Mouse (Mus musculus): ENCODE measurements around the gene Slc37a4. TPM values are rescaled to one million over a fixed set of nuclear protein-coding genes. Genes with fewer than 3 reads are reported as not detected.
A peak's percentile ranks its signal among the peaks of the same experiment; 100 is the strongest.
"Not testable (repeated sequence)": the region's sequence is repeated elsewhere in the genome, so short reads cannot be mapped to it uniquely, and the experiment has no call there.

The Slc37a4 gene
- total RNA-seq, 2 experiments from 2014 or later, result 33.5 to 35.5 TPM

DNA sequence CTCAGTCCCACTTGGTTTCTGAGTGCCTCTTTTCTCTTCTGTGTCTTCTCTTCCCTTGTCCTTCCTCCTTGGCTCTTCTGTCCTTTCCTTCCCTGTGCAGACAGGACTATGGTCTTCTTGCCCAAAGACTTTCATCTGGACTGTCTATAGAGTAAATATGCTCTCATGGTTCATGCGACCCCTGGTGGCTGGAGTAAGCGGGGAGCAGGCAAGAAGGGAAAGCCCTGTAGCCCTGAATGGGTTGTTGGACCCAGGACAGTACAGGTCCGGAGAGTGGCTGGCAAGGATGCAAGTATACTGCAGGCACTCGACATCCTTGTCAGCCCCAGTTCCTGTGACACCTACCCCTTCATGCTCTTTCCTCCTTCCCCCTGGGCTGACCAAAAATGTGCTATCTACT is 5.2 kb upstream of the Slc37a4 start:
- ATAC-seq (replicated peaks; ENCODE audit: poor library complexity, severe bottlenecking), result peak; percentile 65

DNA sequence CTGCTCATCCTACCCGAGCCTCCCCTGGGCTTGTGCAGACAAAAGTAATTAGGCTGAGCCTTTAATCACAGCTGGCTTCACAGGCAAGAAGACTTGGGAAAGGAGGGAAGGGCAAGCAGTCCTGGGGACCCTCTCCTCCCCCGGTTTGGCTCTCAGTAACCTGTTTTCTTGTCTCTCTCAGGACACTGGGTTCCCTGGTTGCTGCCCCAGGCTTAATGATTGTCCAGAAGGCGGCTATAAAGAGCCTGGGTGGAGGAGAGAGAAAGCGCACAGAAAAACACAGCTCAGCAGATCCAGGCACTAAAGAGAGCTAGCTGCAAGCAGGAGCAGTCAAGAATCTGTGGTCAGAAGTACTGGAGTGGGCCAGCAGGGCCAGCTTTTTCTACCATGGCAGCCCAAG is 1.4 kb downstream of the Slc37a4 start:
- no peak for ATAC-seq (replicated peaks; ENCODE audit: poor library complexity, severe bottlenecking)

DNA sequence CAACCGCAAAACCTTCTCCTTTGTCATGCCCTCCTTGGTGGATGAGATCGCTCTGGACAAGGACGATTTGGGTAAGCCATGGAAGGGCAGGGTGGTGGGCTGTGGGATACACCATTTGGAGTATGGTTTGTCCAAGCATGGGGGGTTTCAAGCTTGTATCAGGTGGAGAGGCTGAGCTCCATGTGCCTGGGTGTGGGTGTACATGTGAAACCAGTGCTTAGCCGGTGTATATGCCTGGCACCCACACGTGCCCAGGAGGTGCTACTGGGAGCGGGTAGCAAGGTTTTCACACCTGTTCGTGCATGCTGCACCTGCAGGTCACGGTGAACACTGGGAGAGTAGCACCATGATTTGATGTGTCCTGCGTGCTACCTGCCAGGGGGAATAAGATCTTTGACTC is 1.9 kb downstream of the Slc37a4 start:
- ATAC-seq (replicated peaks; ENCODE audit: poor library complexity, severe bottlenecking), result no peak

DNA sequence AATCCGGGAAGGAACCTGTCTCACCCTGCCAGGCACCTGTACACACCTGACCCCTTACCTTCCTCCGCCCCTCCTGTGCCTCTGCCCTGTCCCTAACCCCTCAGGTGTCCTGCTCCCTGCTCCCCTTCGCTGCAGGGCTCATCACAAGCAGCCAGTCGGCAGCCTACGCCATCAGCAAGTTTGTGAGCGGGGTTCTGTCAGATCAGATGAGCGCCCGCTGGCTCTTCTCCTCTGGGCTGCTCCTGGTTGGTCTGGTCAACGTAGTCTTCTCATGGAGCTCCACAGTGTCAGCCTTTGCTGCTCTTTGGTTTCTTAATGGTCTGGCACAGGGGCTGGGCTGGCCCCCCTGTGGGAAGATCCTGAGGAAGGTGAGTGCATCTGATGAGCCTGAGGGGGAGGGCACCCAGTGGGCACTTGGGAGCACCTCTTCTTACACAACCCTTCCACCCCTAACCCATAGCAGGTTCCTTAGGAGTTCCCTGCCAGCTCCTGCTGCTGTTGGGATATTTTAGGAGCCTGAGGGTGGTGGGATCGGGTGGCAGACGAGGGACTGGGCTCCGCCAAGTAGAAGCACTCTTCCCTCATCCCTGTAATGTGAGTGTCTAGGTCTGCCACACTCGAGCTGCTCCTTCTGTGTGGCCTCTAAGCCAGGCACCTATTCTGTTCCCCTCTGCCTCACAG is 2.6 kb downstream of the Slc37a4 start:
- no peak for ATAC-seq (replicated peaks; ENCODE audit: poor library complexity, severe bottlenecking)

DNA sequence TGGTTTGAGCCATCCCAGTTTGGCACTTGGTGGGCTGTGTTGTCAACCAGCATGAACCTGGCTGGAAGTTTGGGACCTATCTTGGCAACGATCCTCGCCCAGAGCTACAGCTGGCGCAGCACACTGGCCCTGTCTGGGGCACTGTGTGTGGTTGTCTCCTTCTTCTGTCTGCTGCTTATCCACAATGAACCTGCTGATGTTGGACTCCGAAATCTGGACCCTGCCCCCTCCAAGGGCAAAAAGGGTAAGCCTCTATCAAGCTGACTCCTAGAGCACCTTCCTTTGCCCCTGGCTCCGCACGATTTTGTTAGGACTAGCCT is 3.1 kb downstream of the Slc37a4 start:
- ATAC-seq (replicated peaks; ENCODE audit: poor library complexity, severe bottlenecking), result no peak

DNA sequence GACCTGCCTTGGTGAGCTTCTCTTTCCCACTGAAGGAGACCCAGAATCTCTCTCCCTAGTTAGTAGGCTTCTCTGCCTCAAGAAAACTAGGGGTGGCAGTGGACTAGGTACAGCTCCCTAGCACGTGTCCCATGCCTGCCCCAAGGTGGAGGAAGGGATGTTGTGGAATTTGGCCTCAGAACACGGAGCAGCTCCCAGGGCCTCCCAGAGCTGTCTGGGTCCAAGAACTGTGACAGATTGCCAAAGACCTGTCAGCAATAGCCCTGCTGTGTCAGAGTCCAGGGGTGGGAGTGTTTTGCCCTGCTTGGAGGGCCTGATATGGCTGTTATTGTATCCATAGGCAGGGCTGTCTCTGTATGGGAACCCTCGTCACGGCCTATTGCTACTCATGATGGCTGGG is 4.4 kb downstream of the Slc37a4 start:
- ATAC-seq (replicated peaks; ENCODE audit: poor library complexity, severe bottlenecking), result no peak

DNA sequence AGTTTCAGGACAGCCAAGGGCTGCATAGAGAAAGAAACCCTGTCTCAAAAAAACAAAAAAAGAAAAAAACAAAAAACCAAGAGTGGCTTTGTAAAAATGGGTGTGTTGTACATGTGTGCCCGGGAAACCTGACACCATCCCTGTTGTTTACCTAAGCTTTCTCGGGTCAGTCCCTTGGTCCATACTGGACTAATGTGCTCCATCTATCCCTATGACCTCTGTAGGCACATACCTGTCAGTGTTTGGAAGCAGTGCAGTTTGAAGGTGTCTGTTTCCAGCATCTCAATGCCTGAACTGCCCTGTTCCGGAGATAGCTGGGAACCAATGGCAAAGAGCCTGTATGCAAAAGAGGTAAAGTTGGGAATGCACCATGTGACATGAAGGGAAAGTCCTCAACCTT is 8.4 kb downstream of the Slc37a4 start:
- no peak for ATAC-seq (replicated peaks; ENCODE audit: poor library complexity, severe bottlenecking)

DNA sequence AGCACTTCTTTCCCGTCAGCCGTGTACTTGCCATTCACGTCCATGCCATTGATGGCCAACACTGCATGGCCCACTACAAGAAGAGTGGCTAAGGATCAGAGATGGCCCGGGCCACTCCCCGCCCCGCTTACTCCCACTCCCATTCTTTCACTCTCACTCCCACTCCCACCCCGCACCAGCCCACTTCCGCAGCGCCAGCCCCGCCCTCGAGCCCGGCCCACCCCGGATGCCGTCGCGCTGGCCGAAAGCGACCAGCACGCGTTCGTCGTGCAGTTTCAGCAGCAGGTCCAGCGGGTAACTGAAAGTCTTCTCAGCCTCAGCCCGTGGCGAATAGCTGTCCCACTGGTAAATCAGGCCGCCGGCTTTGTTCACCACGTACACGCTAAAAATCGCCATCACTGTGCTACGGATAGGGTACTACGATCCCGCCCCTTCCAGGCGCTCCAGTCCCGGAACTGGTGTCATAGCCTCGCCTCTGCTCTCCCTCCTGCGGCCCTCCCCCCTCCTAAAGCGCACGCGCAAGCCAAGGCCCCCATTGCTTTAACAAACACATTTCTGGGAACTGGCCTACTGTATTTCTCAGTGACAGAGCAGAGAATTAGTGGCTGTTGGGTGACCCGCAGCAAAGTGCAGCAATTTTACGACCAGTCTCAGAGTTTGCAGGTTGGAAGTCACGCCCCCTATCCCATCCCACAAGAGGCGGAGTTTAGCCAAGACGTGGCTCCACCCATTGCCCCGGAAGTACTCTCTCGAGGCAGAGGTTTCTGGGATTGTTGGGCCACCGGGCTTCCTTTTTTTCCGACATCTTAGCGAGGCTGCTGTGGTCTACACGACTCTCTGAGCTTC is 10.5 kb downstream of the Slc37a4 start, which contains the start of the genes Rps25 and Trappc4:
Gene Rps25 (plus strand): TSS at position 234 of the 846 bp plus-strand sequence.
Gene Trappc4 (minus strand): TSS at position 695 of the 846 bp plus-strand sequence.
- ATAC-seq (replicated peaks; ENCODE audit: poor library complexity, severe bottlenecking), result peak; percentile 87

DNA sequence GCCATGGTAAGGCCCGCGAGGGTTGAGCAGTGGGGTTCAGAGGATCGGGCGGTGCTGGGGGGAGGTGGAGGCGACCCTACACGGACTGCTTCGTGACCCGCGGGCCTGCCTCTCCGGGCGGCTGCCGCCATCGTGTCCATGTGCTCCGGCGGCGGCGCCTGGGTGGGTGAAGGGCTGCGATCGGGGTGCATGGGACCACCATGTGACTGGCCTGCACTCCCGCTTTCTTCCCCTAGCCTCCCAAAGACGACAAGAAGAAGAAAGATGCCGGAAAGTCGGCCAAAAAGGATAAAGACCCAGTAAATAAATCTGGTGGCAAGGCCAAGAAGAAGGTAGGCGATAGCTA is 11.1 kb downstream of the Slc37a4 start:
- no peak; the same call in 1 of the 2 replicates for ATAC-seq (replicated peaks; ENCODE audit: poor library complexity, severe bottlenecking)

DNA sequence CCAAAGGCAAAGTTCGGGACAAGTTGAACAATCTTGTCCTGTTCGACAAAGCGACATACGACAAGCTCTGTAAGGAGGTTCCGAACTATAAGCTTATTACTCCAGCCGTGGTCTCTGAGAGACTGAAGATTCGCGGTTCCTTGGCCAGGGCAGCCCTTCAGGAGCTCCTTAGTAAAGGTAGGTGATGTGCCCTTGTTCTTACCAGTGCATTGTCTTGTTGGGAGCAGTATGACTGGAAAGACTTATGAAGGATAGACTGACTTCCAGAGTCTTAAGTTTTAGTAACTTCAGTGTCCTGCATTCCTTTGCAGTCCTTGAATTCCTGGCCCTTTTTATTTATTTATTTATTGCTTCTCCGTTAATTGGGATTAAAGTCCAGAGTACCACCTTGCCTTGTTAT is 12.0 kb downstream of the Slc37a4 start:
- ATAC-seq (replicated peaks; ENCODE audit: poor library complexity, severe bottlenecking), result not testable (repeated sequence)

DNA sequence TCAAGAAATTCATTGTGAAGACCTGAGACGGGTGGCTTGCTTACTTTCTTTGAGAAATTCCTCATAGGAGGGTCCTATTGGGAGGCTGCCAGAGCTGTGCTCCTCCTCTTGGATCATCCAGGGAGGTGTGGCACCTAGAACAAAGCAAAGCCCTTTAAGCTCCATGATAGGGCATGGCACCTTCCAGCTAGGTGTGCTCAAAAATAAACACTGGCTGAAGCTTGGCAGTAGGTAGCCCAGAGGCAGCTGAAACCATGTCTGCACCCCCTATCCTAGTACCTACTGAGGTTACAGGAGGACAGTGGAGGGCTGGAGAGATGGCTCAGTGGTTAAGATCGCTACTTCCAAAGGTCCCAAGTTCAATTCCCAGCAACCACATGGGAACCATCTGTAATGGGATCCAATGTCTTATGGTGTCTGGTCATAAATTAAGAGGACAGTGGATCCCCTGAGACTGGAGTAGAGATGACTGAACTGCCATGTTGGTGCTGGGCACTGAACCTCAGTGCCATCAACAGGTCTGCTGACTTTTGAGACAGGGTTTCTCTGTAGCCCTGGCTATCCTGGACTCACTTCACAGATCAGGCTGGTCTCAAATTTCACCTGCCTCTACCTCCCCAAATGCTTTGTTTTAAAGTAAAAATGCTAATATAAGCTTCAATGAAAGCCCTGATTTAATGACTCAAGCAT is 14.1 kb downstream of the Slc37a4 start:
- ATAC-seq (replicated peaks; ENCODE audit: poor library complexity, severe bottlenecking), result no peak

DNA sequence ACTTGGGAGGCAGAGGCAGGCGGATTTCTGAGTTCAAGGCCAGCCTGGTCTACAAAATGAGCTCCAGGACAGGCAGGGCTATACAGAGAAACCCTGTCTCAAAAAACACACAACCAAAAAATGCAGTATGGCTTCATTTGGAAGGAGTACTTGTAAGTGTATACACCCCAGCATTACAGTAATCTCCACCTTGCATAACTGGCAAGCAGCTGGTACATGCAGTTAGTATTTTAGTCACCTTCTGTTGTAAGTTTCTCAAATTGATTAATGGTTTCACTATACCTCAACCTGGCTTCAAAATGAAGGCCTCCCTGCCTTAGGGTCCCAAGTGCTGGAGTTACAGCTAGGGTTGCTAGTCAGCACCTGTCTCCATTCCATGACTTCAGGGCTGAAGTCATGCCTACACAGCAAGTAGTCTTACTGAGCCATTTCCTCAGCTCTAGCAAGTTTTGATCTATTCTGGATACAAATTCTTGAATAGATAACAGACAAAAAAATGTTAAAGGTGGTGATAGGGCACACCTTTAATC is 15.0 kb downstream of the Slc37a4 start:
- no peak for ATAC-seq (replicated peaks; ENCODE audit: poor library complexity, severe bottlenecking)

DNA sequence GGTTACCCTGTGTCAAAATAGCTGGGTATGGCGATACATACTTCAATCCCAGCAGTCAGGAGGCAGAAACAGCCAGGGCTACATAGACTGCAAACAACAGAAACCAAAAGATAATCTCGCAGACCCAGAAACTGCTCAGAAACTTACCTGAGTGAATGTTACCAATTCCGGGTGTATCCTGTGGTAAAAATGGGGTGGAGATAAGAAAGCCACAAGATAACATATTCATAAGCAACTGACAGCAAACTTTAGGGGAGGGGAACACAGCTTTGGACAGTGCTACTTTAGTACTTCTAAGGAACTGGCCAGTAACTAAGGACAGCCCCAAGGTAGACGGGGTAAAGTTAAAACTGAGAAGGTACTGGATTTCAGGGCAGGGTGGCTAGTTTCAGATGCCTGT is 15.7 kb downstream of the Slc37a4 start:
- no peak for ATAC-seq (replicated peaks; ENCODE audit: poor library complexity, severe bottlenecking)

DNA sequence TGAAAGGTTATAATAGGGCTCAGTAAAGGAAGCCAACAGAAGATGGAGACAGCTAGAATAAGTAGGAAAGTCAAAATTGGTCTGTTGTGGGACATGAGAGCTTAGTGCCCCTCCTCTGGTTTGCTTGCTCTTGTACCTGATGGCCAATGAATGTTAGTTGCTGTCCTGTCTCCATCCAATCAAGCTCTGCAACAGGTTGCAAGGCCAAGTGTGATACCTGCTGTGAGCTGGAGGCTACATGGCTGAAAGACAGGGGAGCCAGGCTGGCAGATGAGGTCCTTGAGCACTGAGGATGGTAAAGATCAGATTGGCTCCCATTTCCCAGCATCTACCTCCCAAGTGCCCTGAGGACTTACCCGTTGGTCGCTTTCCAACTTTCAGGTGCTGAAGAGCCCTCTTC is 16.1 kb downstream of the Slc37a4 start:
- no peak for ATAC-seq (replicated peaks; ENCODE audit: poor library complexity, severe bottlenecking)

DNA sequence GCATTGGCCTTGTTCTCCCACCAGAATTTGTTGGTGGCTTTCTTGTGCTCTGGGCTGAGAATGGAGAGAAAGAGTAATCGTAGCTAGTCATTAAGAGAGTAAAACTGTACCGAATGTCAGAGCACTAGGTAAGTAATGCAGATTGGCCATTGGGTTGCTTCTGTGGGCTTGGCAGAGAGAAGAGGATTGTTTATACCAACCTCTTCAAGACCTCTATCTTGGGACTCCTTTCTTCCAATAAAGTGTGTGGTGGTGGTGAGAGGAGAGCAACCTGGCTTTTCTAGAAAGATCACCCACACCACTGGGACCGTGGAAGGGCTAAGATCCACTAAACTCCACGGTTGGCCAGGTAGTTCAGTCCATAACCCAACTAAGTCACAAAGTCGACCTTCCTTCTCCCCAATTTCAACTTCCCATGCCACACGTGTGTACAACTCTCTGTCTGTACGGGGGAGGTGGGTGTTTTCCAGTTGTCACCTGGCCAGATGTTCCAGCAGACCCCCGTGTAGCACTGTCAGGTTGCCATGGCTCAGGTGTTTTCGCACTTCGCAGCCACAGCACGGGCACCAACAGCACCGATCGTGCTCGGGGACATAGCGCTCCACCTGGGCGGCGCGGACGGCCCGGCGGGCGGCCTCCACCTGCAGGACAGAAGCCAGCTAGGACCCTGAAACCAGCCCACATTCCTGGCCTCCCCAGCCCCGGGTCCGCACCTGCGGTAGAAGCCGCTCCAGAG is 20.7 kb downstream of the Slc37a4 start:
- no peak for ATAC-seq (replicated peaks; ENCODE audit: poor library complexity, severe bottlenecking)

DNA sequence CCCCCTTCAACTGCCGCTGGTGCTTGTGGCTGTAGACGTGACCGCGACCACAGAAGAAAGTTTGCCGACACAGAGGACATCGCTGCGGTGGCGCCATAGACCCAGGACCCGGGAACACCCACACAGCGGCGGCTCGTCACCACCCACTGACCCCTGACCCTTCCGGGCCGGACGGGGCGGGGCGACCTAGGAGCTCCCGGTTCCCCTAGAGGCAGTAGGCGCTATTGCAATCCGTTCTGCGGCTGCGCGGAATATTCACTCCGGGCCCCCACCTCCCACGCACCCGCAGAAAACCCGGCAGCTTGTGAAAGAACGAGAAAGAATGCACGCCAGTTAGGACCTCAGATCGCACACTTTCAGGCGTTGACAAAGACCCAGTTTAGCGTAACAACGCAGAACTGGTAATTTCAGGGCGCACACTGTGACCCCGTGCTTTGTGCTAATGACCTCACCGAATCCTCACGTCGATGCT is 21.3 kb downstream of the Slc37a4 start:
- peak; percentile 95 for ATAC-seq (replicated peaks; ENCODE audit: poor library complexity, severe bottlenecking)

DNA sequence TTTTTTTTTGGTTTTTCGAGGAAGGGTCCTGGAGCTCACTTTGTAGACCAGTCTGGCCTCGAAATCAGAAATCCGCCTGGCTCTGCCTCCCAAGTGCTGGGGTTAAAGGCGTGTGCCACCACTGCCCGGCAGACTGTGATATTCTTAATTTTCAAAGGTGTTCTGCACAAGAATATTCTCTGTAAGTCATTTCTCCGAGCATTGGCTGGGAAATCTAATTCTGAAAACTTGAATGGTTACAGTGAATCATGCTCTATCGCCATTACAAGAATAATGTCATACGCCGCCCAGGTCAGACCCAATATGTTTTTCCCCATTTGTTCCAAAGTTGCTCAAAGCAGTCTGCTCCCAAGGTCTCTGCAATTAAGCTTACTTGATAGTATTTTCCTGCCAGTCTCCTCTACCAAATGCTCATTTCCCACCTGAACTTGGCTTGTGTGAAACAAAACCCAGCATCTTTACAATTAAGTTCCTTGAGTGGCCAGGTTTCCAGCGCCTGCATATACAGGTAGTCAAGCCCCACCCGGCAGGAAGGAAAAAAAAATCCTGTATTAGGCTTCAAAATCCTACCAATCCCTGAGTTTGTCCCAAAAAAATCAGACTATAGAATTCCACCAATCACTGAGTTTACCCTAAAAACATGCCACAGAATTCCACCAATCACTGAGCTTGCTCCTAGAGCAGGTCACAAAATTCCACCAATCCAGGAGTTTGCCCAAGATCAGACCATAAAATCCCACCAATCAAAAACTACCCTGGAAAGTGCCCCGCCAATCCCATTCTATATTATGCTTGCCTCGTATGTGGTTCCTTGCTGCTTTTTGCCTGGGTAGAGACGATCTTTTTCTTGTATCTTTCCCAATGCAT is 22.1 kb downstream of the Slc37a4 start, which contains the start of gene Ccdc84:
Gene Ccdc84 (minus strand): TSS at position 51 of the 867 bp plus-strand sequence.
- ATAC-seq (replicated peaks; ENCODE audit: poor library complexity, severe bottlenecking), result no peak

DNA sequence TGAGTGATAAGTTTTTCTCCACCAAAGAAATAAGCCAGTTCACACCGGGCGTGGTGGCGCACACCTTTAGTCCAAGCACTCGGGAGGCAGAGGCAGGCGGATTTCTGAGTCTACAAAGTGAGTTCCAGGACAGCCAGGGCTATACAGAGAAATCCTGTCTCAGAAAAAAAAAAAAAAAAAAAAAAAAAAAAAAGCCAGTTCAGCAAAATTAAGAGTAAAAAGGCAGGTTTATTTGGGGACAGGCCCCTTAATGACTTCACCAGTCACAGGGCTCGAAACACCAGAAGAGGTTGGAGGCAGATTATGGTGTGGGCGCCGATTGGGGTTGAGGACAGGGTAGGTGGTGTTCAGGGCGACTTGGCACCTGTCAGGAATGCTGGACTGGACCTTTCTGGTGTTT is 23.1 kb downstream of the Slc37a4 start:
- not testable (repeated sequence) for ATAC-seq (replicated peaks; ENCODE audit: poor library complexity, severe bottlenecking)

DNA sequence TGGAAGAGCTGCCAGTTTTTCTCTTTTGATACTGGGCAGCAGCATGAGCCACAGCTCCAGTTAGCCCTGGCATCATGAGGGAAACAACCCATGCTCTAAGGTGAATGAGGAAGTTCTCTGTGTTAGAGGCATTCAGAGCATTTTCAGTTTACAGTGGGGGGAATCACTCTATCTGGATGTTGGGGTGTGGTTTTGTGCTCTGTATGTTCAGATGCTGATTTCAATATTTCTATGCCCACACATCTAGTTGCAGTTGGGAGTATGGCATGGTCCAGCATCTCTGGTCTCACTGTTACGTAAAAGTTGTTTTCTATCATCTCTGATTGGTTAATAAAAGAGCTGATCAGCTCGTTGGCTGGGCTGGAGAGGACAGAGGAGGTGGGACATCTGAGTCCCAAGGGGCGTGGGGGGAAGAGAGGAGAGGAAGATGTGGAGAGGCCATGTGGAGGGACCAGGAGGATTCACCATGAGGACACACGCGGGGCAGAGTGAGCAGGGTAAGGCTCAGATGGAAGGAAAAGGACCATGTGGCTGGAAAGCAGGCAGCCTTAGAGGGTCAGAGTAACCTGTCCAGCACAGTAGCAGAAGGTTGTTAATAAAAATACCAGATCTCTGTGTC is 23.7 kb downstream of the Slc37a4 start:
- ATAC-seq (replicated peaks; ENCODE audit: poor library complexity, severe bottlenecking), result peak; percentile 38

All from granulocyte monocyte progenitor cell, adult 5-6 weeks (primary cell).